Comparison of ENCODE assay signal across 11 mouse cellular contexts in genomic region chr5:101537518-101538380, GRCm38 (mm10).
DNase-seq lines count a peak whose midpoint lies in the region; ATAC-seq and TF ChIP-seq lines count a peak whose summit lies in the region.
"Had no signal": no experiment of that assay in that cellular context is flagged by ENCODE, and none has a peak within 500 bp of the region (broad histone marks: within the 10 kb centered on the region; RNA-seq: fewer than 3 reads in every experiment).

No protein-coding gene starts in this region.

- no peak for DNase-seq in heart, postnatal 4 days
- peak; percentile 80 for DNase-seq in brain, embryonic 14.5 days (ENCODE audit: low read depth)
- no peak for DNase-seq in left cerebral cortex, postnatal 36 days (ENCODE audit: low spot score in 2 of 2)
- DNase-seq in gastrocnemius, adult 8-10 months (ENCODE audit: low spot score in 2 of 2), result no peak
- DNase-seq: gastrocnemius, adult 2 months; thymus, postnatal 14 days had no signal

- TF ChIP-seq POLR2A in brain, embryonic 14.5 days (IDR thresholded peaks at IDR 0.05; ENCODE audit: borderline replicate concordance, extremely low read depth, insufficient read depth, insufficient read length, poor library complexity, severe bottlenecking), result no peak

- peak overlapping the region; percentile 62 for H3K4me2 ChIP-seq in heart, embryonic 16.5 days (ENCODE audit: low read depth, low read length)
- peak overlapping the region; percentile 29 for H3K4me2 ChIP-seq in hindbrain, embryonic 13.5 days
- H3K4me2 ChIP-seq in midbrain, embryonic 15.5 days, result peak overlapping the region; percentile 28

- intact Hi-C loops in left cerebral cortex, postnatal 36 days (cut with DNase I), result no loop called here

- 9% methylated on average over 23 of the region's 23 CpGs for WGBS in heart, embryonic 16.5 days
- 2% methylated on average over 23 of the region's 23 CpGs for WGBS in hindbrain, embryonic 13.5 days
- 1% methylated on average over 23 of the region's 23 CpGs for WGBS in midbrain, embryonic 15.5 days

- H3K9ac ChIP-seq in heart, embryonic 16.5 days (ENCODE audit: low read length), result no peak overlapping the region
- no peak overlapping the region for H3K9ac ChIP-seq in hindbrain, embryonic 13.5 days
- no peak overlapping the region for H3K9ac ChIP-seq in midbrain, embryonic 15.5 days
- H3K9ac ChIP-seq: liver, embryonic 14.5 days had no signal

- no peaks in the 10 kb centered on the region for H3K9me3 ChIP-seq in heart, embryonic 16.5 days (replicated peaks; ENCODE audit: control insufficient read depth, low read length)
- no peaks in the 10 kb centered on the region for H3K9me3 ChIP-seq in hindbrain, embryonic 13.5 days
- no peaks in the 10 kb centered on the region for H3K9me3 ChIP-seq in midbrain, embryonic 15.5 days

- no peak overlapping the region for H3K27ac ChIP-seq in heart, embryonic 16.5 days (ENCODE audit: low read length)
- H3K27ac ChIP-seq in hindbrain, embryonic 13.5 days, result no peak overlapping the region
- no peak overlapping the region for H3K27ac ChIP-seq in midbrain, embryonic 15.5 days
- H3K27ac ChIP-seq: gastrocnemius, adult 2 months; liver, embryonic 14.5 days had no signal

- H3K27me3 ChIP-seq in heart, embryonic 16.5 days (ENCODE audit: control insufficient read depth, insufficient read depth, low read length), result peaks cover 42% of the 10 kb centered on the region
- peaks cover 94% of the 10 kb centered on the region for H3K27me3 ChIP-seq in hindbrain, embryonic 13.5 days
- H3K27me3 ChIP-seq in midbrain, embryonic 15.5 days (replicated peaks), result peaks cover 85% of the 10 kb centered on the region

- H3K4me3 ChIP-seq in heart, embryonic 16.5 days (ENCODE audit: low read length), result peak overlapping the region; percentile 38
- no peak overlapping the region for H3K4me3 ChIP-seq in hindbrain, embryonic 13.5 days
- no peak overlapping the region for H3K4me3 ChIP-seq in midbrain, embryonic 15.5 days
- H3K4me3 ChIP-seq: gastrocnemius, adult 2 months had no signal

- H3K4me1 ChIP-seq in heart, embryonic 16.5 days (ENCODE audit: control insufficient read depth, insufficient read depth, low read length), result peaks cover 11% of the 10 kb centered on the region; the same call in 1 of the 2 replicates
- H3K4me1 ChIP-seq in hindbrain, embryonic 13.5 days (replicated peaks), result peaks cover 16% of the 10 kb centered on the region
- H3K4me1 ChIP-seq in midbrain, embryonic 15.5 days, result peaks cover 12% of the 10 kb centered on the region; the same call in 1 of the 2 replicates

- H3K36me3 ChIP-seq in heart, embryonic 16.5 days (ENCODE audit: control insufficient read depth, insufficient read depth), result no peaks in the 10 kb centered on the region
- no peaks in the 10 kb centered on the region for H3K36me3 ChIP-seq in hindbrain, embryonic 13.5 days
- no peaks in the 10 kb centered on the region for H3K36me3 ChIP-seq in midbrain, embryonic 15.5 days (replicated peaks)

- no peak for TF ChIP-seq CTCF in brain, embryonic 14.5 days (IDR thresholded peaks at IDR 0.05; ENCODE audit: borderline replicate concordance, extremely low read depth, insufficient read depth, insufficient read length)

- ATAC-seq in heart, embryonic 16.5 days (replicated peaks; ENCODE audit: extremely low read depth, insufficient read depth, low FRiP score), result no peak
- ATAC-seq in hindbrain, embryonic 13.5 days (ENCODE audit: low FRiP score), result 0 out of 2 replicates have a peak, but pooled peaks have one; percentile 61
- peak; percentile 70 for ATAC-seq in midbrain, embryonic 15.5 days (replicated peaks)
- no peak for ATAC-seq in erythroblast, adult 5-6 weeks (replicated peaks; ENCODE audit: low FRiP score, poor library complexity, severe bottlenecking)

Comparison
In these comparisons a context has a peak if more than half of its experiments do, and no peak if none do; other contexts are left out.
1. ATAC-seq: peak in hindbrain, embryonic 13.5 days (single experiment) and midbrain, embryonic 15.5 days (single experiment); none in heart, embryonic 16.5 days (single experiment) and erythroblast, adult 5-6 weeks (single experiment).
2. Peak in every context shown above with its lines, with median percentiles within 50 percentile points of each other: H3K4me2 ChIP-seq.